Mouse (Mus musculus) embryonic facial prominence, embryonic 11.5 days (tissue): Measurements from ENCODE around the gene Nrip2. TPM values are rescaled to one million over a fixed set of nuclear protein-coding genes. Genes with fewer than 3 reads are reported as not detected.

Experiments used
- ATAC-seq: fragments of 200-750 bp; cut with Nextera tagmentation; replicated peaks from 2 replicates; pipeline ENCODE4 v1.8.0; 2017; ENCODE audit warnings: low read depth; ENCODE audit not compliant: insufficient number of reproducible peaks, low FRiP score, low TSS enrichment
- DNase-seq: peaks from one replicate; pipeline ENCODE4 v3.0.0-alpha.2; 2015; ENCODE audit warnings: low spot score
- H3K27ac ChIP-seq: fragments of 300-500 bp; sonication (generic); replicated peaks from 2 replicates; pipeline ENCODE4 v1.5.1; 2014; ENCODE audit warnings: mild to moderate bottlenecking, low read depth, low read length, control low read depth
- H3K27me3 ChIP-seq: fragments of 300-500 bp; sonication (generic); 2 replicates; pipeline ENCODE4 v1.6.1; 2014; ENCODE audit warnings: mild to moderate bottlenecking, low read length, moderate library complexity, mixed read lengths; ENCODE audit not compliant: control insufficient read depth, insufficient read depth
- H3K36me3 ChIP-seq: fragments of 300-500 bp; sonication (generic); replicated peaks from 2 replicates; pipeline ENCODE4 v1.6.1; 2014; ENCODE audit warnings: low read depth, mild to moderate bottlenecking, low read length, moderate library complexity, mixed read lengths; ENCODE audit not compliant: control insufficient read depth, insufficient read depth
- H3K4me1 ChIP-seq: fragments of 300-500 bp; sonication (generic); 2 replicates; pipeline ENCODE4 v1.6.1; 2014; ENCODE audit warnings: low read length, mixed read lengths; ENCODE audit not compliant: control insufficient read depth, insufficient read depth
- H3K4me2 ChIP-seq: fragments of 300-500 bp; sonication (generic); 2 replicates; pipeline ENCODE4 v1.6.1; 2014; ENCODE audit warnings: low read depth, mild to moderate bottlenecking, control low read depth, low read length, moderate library complexity
- H3K4me3 ChIP-seq: fragments of 300-500 bp; sonication (generic); 2 replicates; pipeline ENCODE4 v1.5.1; 2014; ENCODE audit warnings: low read depth, low read length, control low read depth
- H3K9ac ChIP-seq: fragments of 300-500 bp; sonication (generic); replicated peaks from 2 replicates; pipeline ENCODE4 v1.6.1; 2014; ENCODE audit warnings: mild to moderate bottlenecking, control low read depth, low read length
- H3K9me3 ChIP-seq: fragments of 300-500 bp; sonication (generic); replicated peaks from 2 replicates; pipeline ENCODE4 v1.6.1; 2016; ENCODE audit warnings: mild to moderate bottlenecking, low read length, inconsistent platforms, mixed read lengths; ENCODE audit not compliant: control insufficient read depth
- WGBS: fragments of 180-500 bp; shearing (Covaris S2); extraction: QIAGEN DNeasy Blood & Tissue Kit; methylation state at CpG from one replicate; pipeline ENCODE4 v1.1.7; 2014; 5-methylcytosine and 5-hydroxymethylcytosine counted together
- polyA plus RNA-seq: library from polyadenylated mRNA; unstranded; fragments of >200 nt; fragmentation: Nextera tagmentation; extraction: Ambion mirVana; gene quantifications from 2 replicates; pipeline ENCODE4 v1.2.1, GENCODE M21; 2014

The Nrip2 gene
- 1.6 and 2.0 TPM in 2 replicates for polyA plus RNA-seq

DNA sequence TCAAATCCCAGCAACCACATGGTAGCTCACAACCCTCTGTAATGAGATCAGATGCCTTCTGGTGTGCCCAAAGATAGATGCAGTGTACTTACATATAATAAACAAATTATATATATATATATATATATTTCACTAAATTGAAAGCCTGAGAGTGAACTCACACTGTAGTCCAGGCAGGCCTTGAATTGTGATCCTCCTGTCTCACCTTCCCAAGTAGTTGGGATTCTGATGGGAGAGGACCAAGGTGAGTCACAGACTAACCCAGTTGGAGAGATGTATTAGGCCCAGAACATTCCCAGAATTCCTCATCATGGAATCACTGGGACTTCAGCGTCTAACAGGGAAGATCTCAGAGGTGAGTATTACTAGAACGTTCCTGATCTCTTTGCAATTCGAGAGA lies at the start of gene Nrip2:
Gene Nrip2, plus strand, starts transcription at position 301 of the 400 bp plus-strand sequence.
- WGBS = 72% methylated on average over 3 of the region's 3 CpGs
- no peaks in the 10 kb centered on the region for H3K27me3 ChIP-seq
- 0 out of 2 replicates have a peak within 1 kb of the TSS, but pooled peaks have one; percentile 5 for H3K9ac ChIP-seq
- no peaks in the 10 kb centered on the region for H3K36me3 ChIP-seq
- no peak for ATAC-seq
- no peak within 1 kb of the TSS for H3K4me2 ChIP-seq
- H3K4me1 ChIP-seq = no peaks in the 10 kb centered on the region
- no peak for DNase-seq
- no peak within 1 kb of the TSS for H3K27ac ChIP-seq
- no peak within 1 kb of the TSS for H3K4me3 ChIP-seq
- H3K9me3 ChIP-seq = no peaks in the 10 kb centered on the region

GRCm38 (mm10) chr6:128349711-128350110 lies 49.4 kb upstream of the Nrip2 start:
- Histone ChIP-seq H3K9ac (no peak overlapping the region), H3K4me2 (no peak overlapping the region), H3K9me3 (no peaks in the 10 kb centered on the region), H3K36me3 (no peaks in the 10 kb centered on the region; the same call in 1 of the 2 replicates), H3K4me3 (no peak overlapping the region), H3K27ac (no peak overlapping the region), H3K4me1 (no peaks in the 10 kb centered on the region), H3K27me3 (no peaks in the 10 kb centered on the region)
- 39% methylated on average over 7 of the region's 7 CpGs for WGBS
- DNase-seq (no peak), ATAC-seq (no peak)

- Histone ChIP-seq H3K4me1 (no peaks in the 10 kb centered on the region), H3K9me3 (no peaks in the 10 kb centered on the region), H3K9ac (no peak overlapping the region), H3K4me2 (no peak overlapping the region), H3K27ac (no peak overlapping the region), H3K4me3 (no peak overlapping the region), H3K27me3 (no peaks in the 10 kb centered on the region), H3K36me3 (peaks cover 2% of the 10 kb centered on the region)
- WGBS = 39% methylated on average over 3 of the region's 3 CpGs
- DNase-seq (no peak), ATAC-seq (no peak)
These were observed 45.0 kb upstream of the Nrip2 start for GRCm38 (mm10) chr6:128354140-128354539.

DNA sequence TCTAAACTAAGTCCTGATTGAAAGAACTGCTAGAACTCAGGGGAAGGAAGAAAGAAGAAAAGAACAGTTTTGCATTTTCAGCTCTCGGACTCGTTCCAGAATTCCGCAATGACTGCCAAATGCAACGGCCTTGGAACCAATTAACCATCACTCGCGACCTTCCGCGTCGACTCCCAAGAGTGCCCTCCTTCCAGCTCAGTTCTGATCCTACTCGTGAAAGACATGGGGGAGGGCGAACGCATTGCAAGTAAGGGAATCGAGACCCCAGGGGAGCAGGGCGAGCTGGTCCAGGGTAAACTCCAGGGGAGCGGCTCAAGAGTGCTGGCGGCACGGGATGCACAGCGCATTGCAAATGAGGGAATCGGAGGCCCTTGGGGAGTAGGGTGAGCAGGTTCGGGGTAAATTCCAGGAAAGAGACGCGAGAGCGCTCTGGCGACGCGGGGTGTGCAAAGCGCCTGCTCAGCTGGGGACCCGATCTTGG lies 43.9 kb upstream of the Nrip2 start:
- DNase-seq (no peak), ATAC-seq (peak; percentile 71)
- no peaks in the 10 kb centered on the region for H3K27me3 ChIP-seq
- peak overlapping the region; percentile 76 for H3K4me2 ChIP-seq
- H3K4me1 ChIP-seq = no peaks in the 10 kb centered on the region
- no peaks in the 10 kb centered on the region for H3K9me3 ChIP-seq
- H3K27ac ChIP-seq = peak overlapping the region; percentile 77
- under 1% methylated on average over 28 of the region's 28 CpGs for WGBS
- peak overlapping the region; percentile 84 for H3K4me3 ChIP-seq
- H3K36me3 ChIP-seq = peaks cover 2% of the 10 kb centered on the region
- H3K9ac ChIP-seq = peak overlapping the region; percentile 78

- peaks cover 2% of the 10 kb centered on the region for H3K36me3 ChIP-seq
These were observed 43.2 kb upstream of the Nrip2 start, which contains the start of gene Tulp3 for GRCm38 (mm10) chr6:128355726-128356416. TSS of gene Tulp3 (minus strand) at chr6:128355851.

GRCm38 (mm10) chr6:128358999-128359398 lies 40.1 kb upstream of the Nrip2 start:
- Histone ChIP-seq H3K4me3 (no peak overlapping the region), H3K27ac (no peak overlapping the region), H3K4me2 (no peak overlapping the region), H3K36me3 (peaks cover 2% of the 10 kb centered on the region), H3K9ac (no peak overlapping the region; the same call in 1 of the 2 replicates), H3K4me1 (no peaks in the 10 kb centered on the region), H3K27me3 (no peaks in the 10 kb centered on the region), H3K9me3 (no peaks in the 10 kb centered on the region)
- ATAC-seq (no peak), DNase-seq (peak; percentile 75)
- 22% methylated on average over 2 of the region's 2 CpGs for WGBS

More at GRCm38 (mm10) chr6:128355726-128356416, 43.2 kb upstream of the Nrip2 start, which contains the start of gene Tulp3:
- under 1% methylated on average over 40 of the region's 42 CpGs for WGBS
- no peaks in the 10 kb centered on the region for H3K27me3 ChIP-seq
- no peaks in the 10 kb centered on the region for H3K9me3 ChIP-seq
- peak within 1 kb of the TSS; percentile 77 for H3K27ac ChIP-seq
- H3K9ac ChIP-seq = peak within 1 kb of the TSS; percentile 78
- peak within 1 kb of the TSS; percentile 84 for H3K4me3 ChIP-seq
- peak; percentile 99 for ATAC-seq
- peak within 1 kb of the TSS; percentile 82 for H3K4me2 ChIP-seq
- DNase-seq = peak; percentile 97
- H3K4me1 ChIP-seq = no peaks in the 10 kb centered on the region

GRCm38 (mm10) chr6:128361901-128362300 lies 37.2 kb upstream of the Nrip2 start:
- Histone ChIP-seq H3K4me3 (peak overlapping the region; percentile 95), H3K4me1 (no peaks in the 10 kb centered on the region; the same call in 1 of the 2 replicates), H3K9ac (peak overlapping the region; percentile 95), H3K27ac (peak overlapping the region; percentile 96), H3K9me3 (no peaks in the 10 kb centered on the region), H3K4me2 (peak overlapping the region; percentile 79), H3K36me3 (peaks cover 8% of the 10 kb centered on the region), H3K27me3 (no peaks in the 10 kb centered on the region)
- ATAC-seq (no peak), DNase-seq (no peak)
- 18% methylated on average over 8 of the region's 9 CpGs for WGBS

DNA sequence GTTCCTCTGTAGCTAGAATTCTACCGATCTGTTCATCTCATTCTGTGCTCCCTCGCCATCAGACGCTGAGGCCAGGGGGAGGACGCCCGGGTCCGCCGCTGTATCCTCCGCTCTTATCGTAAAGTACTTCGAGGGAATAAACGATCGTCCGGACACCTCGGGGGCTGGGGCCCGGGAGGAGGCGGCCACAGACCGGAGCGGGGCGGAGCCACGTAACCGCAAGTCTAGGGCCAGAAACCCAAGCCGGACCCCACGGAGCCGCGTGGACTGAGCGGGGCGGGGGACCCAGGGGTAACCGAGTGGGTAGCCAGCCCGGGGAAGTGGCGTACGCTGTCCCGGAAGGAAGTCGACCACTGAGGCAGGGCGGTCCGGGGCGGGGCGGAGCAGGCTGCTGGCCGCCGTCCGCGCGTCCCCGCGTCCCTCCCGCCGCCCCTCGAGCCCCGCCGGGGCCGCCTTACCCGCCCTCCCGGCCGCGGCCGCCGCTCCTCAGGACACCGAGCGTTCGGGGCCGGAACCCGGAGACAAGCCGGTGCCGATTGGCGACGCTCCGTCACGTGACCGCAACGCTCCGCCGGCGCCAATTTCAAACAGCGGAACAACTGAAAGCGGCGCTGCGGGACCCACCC lies 36.6 kb upstream of the Nrip2 start, which contains the start of the genes Rhno1 and Foxm1:
Gene Rhno1, minus strand, starts transcription at position 531 of the 626 bp plus-strand sequence.
Gene Foxm1, plus strand, starts transcription at position 587 of the 626 bp plus-strand sequence.
- Histone ChIP-seq H3K36me3 (peaks cover 11% of the 10 kb centered on the region), H3K27ac (peak within 1 kb of the TSS; percentile 96), H3K9me3 (no peaks in the 10 kb centered on the region), H3K4me1 (no peaks in the 10 kb centered on the region; the same call in 1 of the 2 replicates), H3K27me3 (no peaks in the 10 kb centered on the region), H3K4me2 (peak within 1 kb of the TSS; percentile 79), H3K4me3 (peak within 1 kb of the TSS; percentile 95), H3K9ac (peak within 1 kb of the TSS; percentile 95)
- ATAC-seq (peak; percentile 86), DNase-seq (peak; percentile 92)
- under 1% methylated on average over 40 of the region's 76 CpGs for WGBS
